Mouse (Mus musculus) cerebellum, postnatal 36 days (tissue): ENCODE results near the gene Mmp24.

Experiments used
- DNase-seq, 2 experiments: peaks; one replicate each; pipeline ENCODE4 v3.0.0; 2021 to 2022; ENCODE audit warnings: mixed read lengths in 2 of 2

Mmp24 gene

DNA sequence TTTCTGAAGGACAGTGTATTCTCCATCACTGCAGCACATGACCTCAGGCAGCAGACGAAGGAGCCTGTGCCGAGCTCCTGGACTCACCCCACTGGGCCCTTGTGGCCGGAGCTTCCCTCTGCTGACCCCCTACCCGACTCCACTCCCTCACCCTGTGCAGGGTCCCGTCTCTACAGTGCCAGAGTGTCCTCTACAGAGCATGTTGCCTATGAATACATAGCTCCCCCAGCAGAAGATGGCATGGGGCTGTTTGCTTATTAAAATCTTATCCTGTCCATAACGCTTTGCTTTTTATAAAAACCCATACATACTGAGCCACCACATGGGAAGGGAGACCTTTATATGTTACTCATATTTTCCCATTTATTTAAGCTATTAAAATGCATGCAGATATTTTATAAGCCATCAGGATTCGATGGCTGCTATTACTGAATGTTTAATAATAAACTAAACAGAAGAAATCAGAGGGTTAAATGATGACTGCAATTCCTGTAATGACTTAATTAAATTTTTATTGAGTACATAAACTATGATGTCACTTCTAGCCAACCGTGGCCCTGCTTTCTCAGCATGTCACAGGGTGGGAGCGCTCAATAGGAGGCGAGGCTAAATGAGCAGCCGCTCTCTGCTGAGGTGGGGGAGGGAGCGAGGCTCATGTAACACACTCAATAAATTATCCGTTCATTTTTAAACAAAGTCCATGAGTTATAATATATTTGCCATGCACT is 87.6 kb downstream of the Mmp24 start:
- DNase-seq, result no peak

- no peak for DNase-seq
Observed at GRCm38 (mm10) chr2:155863301-155863867, 88.2 kb downstream of the Mmp24 start.
